30 mouse cellular contexts compared by ENCODE assay signal in the genomic region with DNA sequence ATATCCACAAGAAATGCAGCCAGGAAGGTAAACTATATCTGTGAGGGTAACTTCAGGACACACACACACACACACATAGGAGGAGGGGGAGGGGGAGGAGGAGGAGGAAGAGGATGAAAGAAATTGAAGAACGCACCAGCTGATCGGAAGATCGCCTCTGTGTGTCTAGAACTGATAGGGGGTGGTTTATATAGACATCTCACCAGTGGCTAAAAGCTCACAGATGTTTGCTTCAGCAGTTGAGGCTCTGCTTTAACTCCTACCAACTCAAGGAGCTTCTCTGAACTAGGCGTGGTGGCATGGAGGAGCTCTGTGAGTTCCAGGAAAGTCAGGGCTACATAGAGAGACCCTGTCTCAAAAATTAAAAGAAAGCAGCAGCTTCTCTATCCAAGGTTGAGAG.
A peak's percentile ranks its signal among the peaks of the same experiment; 100 is the strongest.
DNase-seq lines count a peak whose midpoint lies in the region; ATAC-seq and TF ChIP-seq lines count a peak whose summit lies in the region.
"Had no signal": no experiment of that assay in that cellular context is flagged by ENCODE, and none has a peak within 500 bp of the region (broad histone marks: within the 10 kb centered on the region; RNA-seq: fewer than 3 reads in every experiment).

No protein-coding gene starts in this region.

- ATAC-seq in liver, embryonic 12.5 days, result peak; percentile 60
- peak; percentile 27; the same call in 1 of the 2 replicates for ATAC-seq in liver, embryonic 16.5 days (ENCODE audit: low read depth)
- peak; percentile 92 for ATAC-seq in megakaryocyte-erythroid progenitor cell, adult 5-6 weeks (replicated peaks; ENCODE audit: low FRiP score, low TSS enrichment, poor library complexity, severe bottlenecking)
- ATAC-seq: activated CD4-positive, CD25-positive, alpha-beta regulatory T cell, adult 4 months; forebrain, embryonic 15.5 days; hindbrain, embryonic 16.5 days had no signal

- TF ChIP-seq CTCF in testis, adult 2 months (IDR thresholded peaks at IDR 0.05; ENCODE audit: control insufficient read depth, insufficient read depth, insufficient replicate concordance, low read depth, low read length), result no peak

- H3K9ac ChIP-seq in liver, embryonic 12.5 days, result no peak overlapping the region
- H3K9ac ChIP-seq in liver, embryonic 16.5 days (ENCODE audit: low read depth, low read length), result no peak overlapping the region
- H3K9ac ChIP-seq: embryonic facial prominence, embryonic 13.5 days; forebrain, embryonic 12.5 days; forebrain, embryonic 15.5 days; heart, embryonic 12.5 days; heart, embryonic 15.5 days; hindbrain, embryonic 13.5 days had no signal

- no peak for DNase-seq in testis, postnatal 10 days (ENCODE audit: low spot score)
- DNase-seq in thymus, postnatal 0 days (ENCODE audit: low spot score), result no peak
- no peak for DNase-seq in natural killer cell, adult 2 months (ENCODE audit: low spot score in 2 of 2)
- DNase-seq in right cerebral cortex, postnatal 4 days, result no peak
- DNase-seq: adrenal gland, adult 8-10 months; adrenal gland, postnatal 25 days; B cell, adult 2 months; cerebellum, adult 11-12 months; cerebellum, adult 8-10 months; cerebellum, postnatal 14 days; gastrocnemius, postnatal 25 days; heart, adult 18-20 months; heart, postnatal 10 days; heart, postnatal 36 days had no signal

- 38% methylated on average over 4 of the region's 4 CpGs for WGBS in liver, embryonic 12.5 days (ENCODE audit: insufficient replicate concordance)
- 29% methylated on average over 4 of the region's 4 CpGs for WGBS in liver, embryonic 16.5 days (ENCODE audit: insufficient replicate concordance)

- H3K9me3 ChIP-seq in liver, embryonic 12.5 days (replicated peaks), result no peaks in the 10 kb centered on the region
- H3K9me3 ChIP-seq in liver, embryonic 16.5 days (replicated peaks; ENCODE audit: control insufficient read depth, low read length), result no peaks in the 10 kb centered on the region
- H3K9me3 ChIP-seq: embryonic facial prominence, embryonic 10.5 days; embryonic facial prominence, embryonic 13.5 days; forebrain, embryonic 12.5 days; forebrain, embryonic 15.5 days; heart, embryonic 12.5 days; heart, embryonic 15.5 days; hindbrain, embryonic 10.5 days; hindbrain, embryonic 13.5 days had no signal

- no peak overlapping the region for H3K4me2 ChIP-seq in liver, embryonic 12.5 days
- no peak overlapping the region for H3K4me2 ChIP-seq in liver, embryonic 16.5 days (ENCODE audit: low read depth, low read length)
- H3K4me2 ChIP-seq: embryonic facial prominence, embryonic 13.5 days; forebrain, embryonic 12.5 days; forebrain, embryonic 15.5 days; heart, embryonic 12.5 days; heart, embryonic 15.5 days; hindbrain, embryonic 13.5 days had no signal

- no peak overlapping the region for H3K27ac ChIP-seq in testis, adult 2 months (ENCODE audit: control insufficient read depth, insufficient read depth, low read depth, low read length)
- no peak overlapping the region for H3K27ac ChIP-seq in liver, embryonic 12.5 days
- no peak overlapping the region for H3K27ac ChIP-seq in liver, embryonic 16.5 days (ENCODE audit: low read length)
- H3K27ac ChIP-seq: embryonic facial prominence, embryonic 10.5 days; embryonic facial prominence, embryonic 13.5 days; forebrain, embryonic 12.5 days; forebrain, embryonic 15.5 days; heart, embryonic 15.5 days; hindbrain, embryonic 10.5 days; hindbrain, embryonic 13.5 days had no signal

- no peaks in the 10 kb centered on the region for H3K4me1 ChIP-seq in testis, adult 2 months (ENCODE audit: control insufficient read depth, insufficient read depth, low read length)
- H3K4me1 ChIP-seq in liver, embryonic 12.5 days, result peaks cover 12% of the 10 kb centered on the region
- no peaks in the 10 kb centered on the region; the same call in 1 of the 2 replicates for H3K4me1 ChIP-seq in liver, embryonic 16.5 days (ENCODE audit: control insufficient read depth, low read depth, low read length)
- H3K4me1 ChIP-seq: embryonic facial prominence, embryonic 10.5 days; embryonic facial prominence, embryonic 13.5 days; forebrain, embryonic 12.5 days; forebrain, embryonic 15.5 days; heart, embryonic 12.5 days; heart, embryonic 15.5 days; hindbrain, embryonic 10.5 days; hindbrain, embryonic 13.5 days had no signal

- peak overlapping the region; percentile 39; the same call in 1 of the 2 replicates for H3K4me3 ChIP-seq in testis, adult 2 months (ENCODE audit: control insufficient read depth, low read depth, low read length)
- H3K4me3 ChIP-seq in liver, embryonic 12.5 days, result no peak overlapping the region
- H3K4me3 ChIP-seq in liver, embryonic 16.5 days (ENCODE audit: low read depth, low read length), result no peak overlapping the region
- H3K4me3 ChIP-seq: embryonic facial prominence, embryonic 10.5 days; embryonic facial prominence, embryonic 13.5 days; erythroblast, embryonic 14.5 days; forebrain, embryonic 12.5 days; forebrain, embryonic 15.5 days; heart, embryonic 12.5 days; heart, embryonic 15.5 days; hindbrain, embryonic 10.5 days; hindbrain, embryonic 13.5 days had no signal

- H3K27me3 ChIP-seq in testis, adult 2 months (ENCODE audit: control insufficient read depth, insufficient read depth, low read length), result no peaks in the 10 kb centered on the region
- H3K27me3 ChIP-seq in liver, embryonic 12.5 days (replicated peaks), result no peaks in the 10 kb centered on the region
- no peaks in the 10 kb centered on the region for H3K27me3 ChIP-seq in liver, embryonic 16.5 days (ENCODE audit: control insufficient read depth, insufficient read depth, low read depth, low read length)
- H3K27me3 ChIP-seq: CH12.LX; embryonic facial prominence, embryonic 13.5 days; forebrain, embryonic 12.5 days; forebrain, embryonic 15.5 days; heart, embryonic 12.5 days; heart, embryonic 15.5 days; hindbrain, embryonic 13.5 days had no signal

- no peak for TF ChIP-seq POLR2A in testis, adult 2 months (IDR thresholded peaks at IDR 0.05; ENCODE audit: control insufficient read depth, low read depth, low read length)

- no peaks in the 10 kb centered on the region for H3K36me3 ChIP-seq in testis, adult 2 months (ENCODE audit: control insufficient read depth, insufficient read depth, low read length)
- H3K36me3 ChIP-seq in liver, embryonic 12.5 days, result no peaks in the 10 kb centered on the region; the same call in 1 of the 2 replicates
- H3K36me3 ChIP-seq in liver, embryonic 16.5 days (ENCODE audit: control insufficient read depth, insufficient read depth), result no peaks in the 10 kb centered on the region
- H3K36me3 ChIP-seq: embryonic facial prominence, embryonic 10.5 days; embryonic facial prominence, embryonic 13.5 days; forebrain, embryonic 12.5 days; forebrain, embryonic 15.5 days; heart, embryonic 12.5 days; heart, embryonic 15.5 days; hindbrain, embryonic 10.5 days; hindbrain, embryonic 13.5 days had no signal

Comparison
In these comparisons a context has a peak if more than half of its experiments do, and no peak if none do; other contexts are left out.
1. ATAC-seq: peak in every context shown above with its lines; median percentile 92 in megakaryocyte-erythroid progenitor cell, adult 5-6 weeks; 60 in liver, embryonic 12.5 days; 27 in liver, embryonic 16.5 days.